ENCODE assay signal across 15 mouse cellular contexts in the genomic region with DNA sequence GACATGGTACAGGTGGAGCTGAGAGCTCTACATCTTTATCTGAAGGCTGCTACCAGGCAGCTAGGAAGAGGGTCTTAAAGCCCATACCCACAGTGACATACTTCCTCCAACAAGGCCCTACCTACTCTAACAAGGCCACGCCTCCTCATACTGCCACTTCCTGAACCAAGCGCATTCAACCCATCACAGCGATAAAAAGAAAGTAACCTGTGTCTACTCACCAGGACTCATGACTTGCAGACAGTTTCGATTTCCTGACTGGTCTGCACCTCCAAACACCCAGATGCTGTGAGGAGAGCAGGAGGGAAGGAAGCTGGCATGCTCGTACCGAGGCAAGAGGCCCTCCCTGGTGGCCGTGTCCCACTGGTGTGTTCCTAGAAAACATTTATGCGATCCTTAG. TPM values are rescaled to one million over a fixed set of nuclear protein-coding genes. Genes with fewer than 3 reads are reported as not detected.
DNase-seq lines count a peak whose midpoint lies in the region; ATAC-seq lines count a peak whose summit lies in the region.
"Had no signal": no experiment of that assay in that cellular context is flagged by ENCODE, and none has a peak within 500 bp of the region (broad histone marks: within the 10 kb centered on the region; RNA-seq: fewer than 3 reads in every experiment).

No protein-coding gene starts in this region.

- H3K9me3 ChIP-seq in erythroblast, embryonic 14.5 days (ENCODE audit: control insufficient read depth, low read length): peaks cover 7% of the 10 kb centered on the region
- H3K9me3 ChIP-seq in forebrain, embryonic 15.5 days: no peaks in the 10 kb centered on the region
- no peaks in the 10 kb centered on the region for H3K9me3 ChIP-seq in forebrain, embryonic 14.5 days (replicated peaks; ENCODE audit: control insufficient read depth, low read length)
- no peaks in the 10 kb centered on the region for H3K9me3 ChIP-seq in hindbrain, embryonic 12.5 days (replicated peaks)
- H3K9me3 ChIP-seq: embryonic facial prominence, embryonic 12.5 days; hindbrain, embryonic 13.5 days; limb, embryonic 15.5 days had no signal

- H3K36me3 ChIP-seq in erythroblast, embryonic 14.5 days (ENCODE audit: control insufficient read depth): peaks cover 71% of the 10 kb centered on the region
- H3K36me3 ChIP-seq in splenic B cell, adult 2 months (ENCODE audit: control insufficient read depth, insufficient read depth, low read length, poor library complexity, severe bottlenecking): no peaks in the 10 kb centered on the region; the same call in 1 of the 2 replicates
- peaks cover 2% of the 10 kb centered on the region; the same call in 1 of the 2 replicates for H3K36me3 ChIP-seq in forebrain, embryonic 15.5 days
- H3K36me3 ChIP-seq in forebrain, embryonic 14.5 days (ENCODE audit: control insufficient read depth, insufficient read depth, low read length): peaks cover 10% of the 10 kb centered on the region; the same call in 1 of the 2 replicates
- peaks cover 37% of the 10 kb centered on the region for H3K36me3 ChIP-seq in hindbrain, embryonic 12.5 days

- peak overlapping the region; percentile 17 for H3K4me3 ChIP-seq in erythroblast, embryonic 14.5 days (replicated peaks)
- H3K4me3 ChIP-seq in forebrain, embryonic 15.5 days: no peak overlapping the region
- no peak overlapping the region for H3K4me3 ChIP-seq in forebrain, embryonic 14.5 days (ENCODE audit: low read depth, low read length)
- no peak overlapping the region for H3K4me3 ChIP-seq in hindbrain, embryonic 12.5 days
- H3K4me3 ChIP-seq: embryonic facial prominence, embryonic 12.5 days; hindbrain, embryonic 13.5 days; limb, embryonic 15.5 days had no signal

- no peak overlapping the region for H3K9ac ChIP-seq in forebrain, embryonic 15.5 days (replicated peaks)
- H3K9ac ChIP-seq in forebrain, embryonic 14.5 days (ENCODE audit: low read length): no peak overlapping the region
- no peak overlapping the region for H3K9ac ChIP-seq in hindbrain, embryonic 12.5 days
- H3K9ac ChIP-seq: embryonic facial prominence, embryonic 12.5 days; hindbrain, embryonic 13.5 days; limb, embryonic 15.5 days had no signal

- 92% methylated on average over 8 of the region's 8 CpGs for WGBS in forebrain, embryonic 15.5 days
- WGBS in forebrain, embryonic 14.5 days: 95% methylated on average over 8 of the region's 8 CpGs
- WGBS in hindbrain, embryonic 12.5 days: 93% methylated on average over 8 of the region's 8 CpGs

- H3K27ac ChIP-seq in forebrain, embryonic 15.5 days (replicated peaks): no peak overlapping the region
- no peak overlapping the region for H3K27ac ChIP-seq in forebrain, embryonic 14.5 days (ENCODE audit: low read depth, low read length)
- no peak overlapping the region for H3K27ac ChIP-seq in hindbrain, embryonic 12.5 days
- H3K27ac ChIP-seq: embryonic facial prominence, embryonic 12.5 days; hindbrain, embryonic 13.5 days; kidney, postnatal 0 days; limb, embryonic 15.5 days had no signal

- no peak overlapping the region for H3K4me2 ChIP-seq in forebrain, embryonic 15.5 days (replicated peaks)
- H3K4me2 ChIP-seq in forebrain, embryonic 14.5 days (ENCODE audit: low read length): no peak overlapping the region
- no peak overlapping the region for H3K4me2 ChIP-seq in hindbrain, embryonic 12.5 days (replicated peaks)
- H3K4me2 ChIP-seq: embryonic facial prominence, embryonic 12.5 days; heart, embryonic 11.5 days; hindbrain, embryonic 13.5 days; limb, embryonic 15.5 days had no signal

- ATAC-seq in megakaryocyte, adult 5-6 weeks (ENCODE audit: poor library complexity, severe bottlenecking): peak; percentile 97
- no peak for ATAC-seq in forebrain, embryonic 15.5 days (replicated peaks)
- ATAC-seq in forebrain, embryonic 14.5 days: no peak
- ATAC-seq in hindbrain, embryonic 12.5 days (ENCODE audit: low FRiP score): no peak

- H3K27me3 ChIP-seq in erythroblast, embryonic 14.5 days (ENCODE audit: control insufficient read depth): no peaks in the 10 kb centered on the region
- H3K27me3 ChIP-seq in splenic B cell, adult 2 months (ENCODE audit: control insufficient read depth, insufficient read depth, low read length, poor library complexity, severe bottlenecking): no peaks in the 10 kb centered on the region
- H3K27me3 ChIP-seq in forebrain, embryonic 15.5 days: no peaks in the 10 kb centered on the region
- H3K27me3 ChIP-seq in forebrain, embryonic 14.5 days (replicated peaks; ENCODE audit: control insufficient read depth, insufficient read depth, low read length): no peaks in the 10 kb centered on the region
- no peaks in the 10 kb centered on the region for H3K27me3 ChIP-seq in hindbrain, embryonic 12.5 days
- H3K27me3 ChIP-seq: embryonic facial prominence, embryonic 12.5 days; hindbrain, embryonic 13.5 days; limb, embryonic 15.5 days had no signal

- peak; percentile 50 to 61 for DNase-seq in CD8-positive naive resting alpha-beta T cell, adult 2 months (ENCODE audit: low read depth in 2 of 2, low spot score in 2 of 2)
- peak; percentile 83 for DNase-seq in splenic B cell, adult 2 months (ENCODE audit: low read depth, low spot score)
- no peak for DNase-seq in forebrain, embryonic 14.5 days (ENCODE audit: low spot score)
- no peak for DNase-seq in embryo, embryonic 10.5 days (ENCODE audit: low spot score)
- DNase-seq: midbrain, embryonic 14.5 days had no signal

- peaks cover 26% of the 10 kb centered on the region for H3K4me1 ChIP-seq in erythroblast, embryonic 14.5 days (ENCODE audit: control insufficient read depth)
- no peaks in the 10 kb centered on the region for H3K4me1 ChIP-seq in forebrain, embryonic 15.5 days
- H3K4me1 ChIP-seq in forebrain, embryonic 14.5 days (ENCODE audit: control insufficient read depth, insufficient read depth, low read length): no peaks in the 10 kb centered on the region
- H3K4me1 ChIP-seq in hindbrain, embryonic 12.5 days: no peaks in the 10 kb centered on the region
- H3K4me1 ChIP-seq: embryonic facial prominence, embryonic 12.5 days; hindbrain, embryonic 13.5 days; limb, embryonic 15.5 days had no signal

RNA-seq across cellular contexts. Expression of gene Rabepk, which starts 9.4 kb away (rescaled TPM):
- 0.81 and 1.1 TPM in 2 replicates for polyA plus RNA-seq in erythroblast, embryonic 14.5 days (2012)
- 6.7 and 11.4 TPM in 2 replicates for total RNA-seq in megakaryocyte, adult 5-6 weeks (2015)
- total RNA-seq in megakaryocyte, adult 5-6 weeks (2017): 18.5 and 22.8 TPM in 2 replicates
- polyA plus RNA-seq in forebrain, embryonic 15.5 days (2015; fragmentation: Nextera tagmentation; extraction: Ambion mirVana): 25.5 and 30.8 TPM in 2 replicates
- 26.9 and 29.3 TPM in 2 replicates for polyA plus RNA-seq in forebrain, embryonic 14.5 days (2014; fragmentation: Nextera tagmentation; extraction: Ambion mirVana)
- 24.8 and 27.4 TPM in 2 replicates for polyA plus RNA-seq in hindbrain, embryonic 12.5 days (2016; fragmentation: Nextera tagmentation; extraction: Ambion mirVana)

RNA-seq across cellular contexts. Expression of gene Hspa5, which starts 18.5 kb away (rescaled TPM):
- polyA plus RNA-seq in erythroblast, embryonic 14.5 days (2012): 8.1 and 12.3 TPM in 2 replicates
- total RNA-seq in megakaryocyte, adult 5-6 weeks (2015): 189 and 204 TPM in 2 replicates
- total RNA-seq in megakaryocyte, adult 5-6 weeks (2017): 538 and 554 TPM in 2 replicates
- polyA plus RNA-seq in forebrain, embryonic 15.5 days (2015; fragmentation: Nextera tagmentation; extraction: Ambion mirVana): 384 and 395 TPM in 2 replicates
- 384 and 454 TPM in 2 replicates for polyA plus RNA-seq in forebrain, embryonic 14.5 days (2014; fragmentation: Nextera tagmentation; extraction: Ambion mirVana)
- 735 and 741 TPM in 2 replicates for polyA plus RNA-seq in hindbrain, embryonic 12.5 days (2016; fragmentation: Nextera tagmentation; extraction: Ambion mirVana)

RNA-seq across cellular contexts. Expression of gene Gapvd1, which starts 35.2 kb away (rescaled TPM):
- 3.0 and 5.0 TPM in 2 replicates for polyA plus RNA-seq in erythroblast, embryonic 14.5 days (2012)
- 35.0 and 39.1 TPM in 2 replicates for total RNA-seq in megakaryocyte, adult 5-6 weeks (2015)
- 58.9 and 59.3 TPM in 2 replicates for total RNA-seq in megakaryocyte, adult 5-6 weeks (2017)
- polyA plus RNA-seq in forebrain, embryonic 15.5 days (2015; fragmentation: Nextera tagmentation; extraction: Ambion mirVana): 122 and 134 TPM in 2 replicates
- 100 and 105 TPM in 2 replicates for polyA plus RNA-seq in forebrain, embryonic 14.5 days (2014; fragmentation: Nextera tagmentation; extraction: Ambion mirVana)
- polyA plus RNA-seq in hindbrain, embryonic 12.5 days (2016; fragmentation: Nextera tagmentation; extraction: Ambion mirVana): 115 and 126 TPM in 2 replicates

RNA-seq across cellular contexts. Expression of gene Fbxw2, which starts 35.8 kb away (rescaled TPM):
- polyA plus RNA-seq in erythroblast, embryonic 14.5 days (2012): 3.9 and 5.1 TPM in 2 replicates
- total RNA-seq in megakaryocyte, adult 5-6 weeks (2015): 48.9 and 56.0 TPM in 2 replicates
- 66.2 TPM in 2 replicates for total RNA-seq in megakaryocyte, adult 5-6 weeks (2017)
- 111 and 113 TPM in 2 replicates for polyA plus RNA-seq in forebrain, embryonic 15.5 days (2015; fragmentation: Nextera tagmentation; extraction: Ambion mirVana)
- 78.6 and 78.9 TPM in 2 replicates for polyA plus RNA-seq in forebrain, embryonic 14.5 days (2014; fragmentation: Nextera tagmentation; extraction: Ambion mirVana)
- 76.8 and 81.8 TPM in 2 replicates for polyA plus RNA-seq in hindbrain, embryonic 12.5 days (2016; fragmentation: Nextera tagmentation; extraction: Ambion mirVana)

RNA-seq across cellular contexts. Expression of gene Gm34653, which starts 42.5 kb away (rescaled TPM):
- polyA plus RNA-seq in erythroblast, embryonic 14.5 days (2012): not detected in 2 replicates
- total RNA-seq in megakaryocyte, adult 5-6 weeks (2015): not detected in 2 replicates
- total RNA-seq in megakaryocyte, adult 5-6 weeks (2017): not detected in 2 replicates
- not detected in 2 replicates for polyA plus RNA-seq in forebrain, embryonic 15.5 days (2015; fragmentation: Nextera tagmentation; extraction: Ambion mirVana)
- polyA plus RNA-seq in forebrain, embryonic 14.5 days (2014; fragmentation: Nextera tagmentation; extraction: Ambion mirVana): not detected in 2 replicates
- not detected in 2 replicates for polyA plus RNA-seq in hindbrain, embryonic 12.5 days (2016; fragmentation: Nextera tagmentation; extraction: Ambion mirVana)
- total RNA-seq: layer of hippocampus, postnatal 14 days had no signal
- polyA plus RNA-seq: embryonic facial prominence, embryonic 12.5 days; heart, embryonic 11.5 days; hindbrain, embryonic 13.5 days; kidney, postnatal 0 days; limb, embryonic 15.5 days; midbrain, embryonic 14.5 days had no signal

Comparison
In these comparisons a context has a peak if more than half of its experiments do, and no peak if none do; other contexts are left out.
1. DNase-seq: peak in CD8-positive naive resting alpha-beta T cell, adult 2 months (2 of 2) and splenic B cell, adult 2 months (single experiment); none in forebrain, embryonic 14.5 days (single experiment) and embryo, embryonic 10.5 days (single experiment).
2. RNA of gene Rabepk, which starts 9.4 kb away (polyA plus RNA-seq): 25.5 to 30.8 TPM in forebrain, embryonic 15.5 days, 24.8 to 27.4 TPM in hindbrain, embryonic 12.5 days and 26.9 to 29.3 TPM in forebrain, embryonic 14.5 days; 0.81 to 1.1 TPM in erythroblast, embryonic 14.5 days; every median in the first group is over 10 times any median in the second.
3. RNA of gene Hspa5, which starts 18.5 kb away (polyA plus RNA-seq): 735 to 741 TPM in hindbrain, embryonic 12.5 days, 384 to 395 TPM in forebrain, embryonic 15.5 days and 384 to 454 TPM in forebrain, embryonic 14.5 days; 8.1 to 12.3 TPM in erythroblast, embryonic 14.5 days; every median in the first group is over 10 times any median in the second.
4. RNA of gene Gapvd1, which starts 35.2 kb away (polyA plus RNA-seq): 122 to 134 TPM in forebrain, embryonic 15.5 days, 115 to 126 TPM in hindbrain, embryonic 12.5 days and 100 to 105 TPM in forebrain, embryonic 14.5 days; 3.0 to 5.0 TPM in erythroblast, embryonic 14.5 days; every median in the first group is over 10 times any median in the second.